Mouse (Mus musculus): ENCODE measurements around the gene Patj. TPM values are rescaled to one million over a fixed set of nuclear protein-coding genes. Genes with fewer than 3 reads are reported as not detected.
"Not testable (repeated sequence)": the region's sequence is repeated elsewhere in the genome, so short reads cannot be mapped to it uniquely, and the experiment has no call there.

The Patj gene
- total RNA-seq, 2 experiments from 2014 or later: 5.9 to 10.2 TPM

GRCm38 (mm10) chr4:98566741-98567140, 171.2 kb downstream of the Patj start:
- DNase-seq (ENCODE audit: extremely low spot score in 1 of 2, low spot score in 1 of 2): no peak

DNA sequence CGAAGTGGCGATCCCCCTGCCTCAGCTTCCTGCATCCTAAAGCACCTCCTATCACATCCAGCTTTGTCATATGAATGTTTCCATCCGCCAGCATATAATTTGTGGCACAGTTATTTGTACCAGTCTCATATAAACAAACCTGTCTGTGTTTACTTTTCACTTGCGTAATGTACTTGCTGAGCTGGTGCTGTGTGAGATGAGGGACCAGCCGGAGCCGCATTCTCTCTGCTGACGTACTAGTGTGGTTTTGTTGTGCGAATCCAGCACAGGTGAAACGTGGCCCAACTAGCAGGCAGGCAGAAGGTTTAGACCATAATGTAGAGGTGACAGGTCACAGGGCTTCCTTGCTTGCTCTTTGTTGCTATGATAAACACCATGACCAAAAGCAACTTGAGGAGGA, 171.9 kb downstream of the Patj start:
- DNase-seq (ENCODE audit: extremely low spot score in 1 of 2, low spot score in 1 of 2): no peak

DNA sequence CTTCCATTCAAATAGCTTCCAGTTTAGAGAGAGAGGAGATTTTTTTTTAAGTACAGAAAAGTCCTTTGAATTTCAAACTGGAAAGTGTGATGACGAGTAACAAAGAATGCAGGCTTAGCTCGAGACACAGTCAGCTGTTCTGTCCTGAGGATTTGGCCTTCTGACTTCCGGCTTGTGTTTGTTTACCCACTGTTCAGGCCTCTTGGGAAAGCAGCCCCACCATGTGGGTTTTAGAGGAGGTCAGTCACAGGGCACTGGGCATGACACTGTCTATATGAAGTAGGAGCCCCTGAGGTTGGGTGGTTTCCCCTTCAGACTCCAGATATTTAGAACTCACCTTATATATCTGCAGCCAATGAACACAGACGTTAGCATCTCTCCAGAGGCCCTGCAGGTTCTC, 174.3 kb downstream of the Patj start:
- DNase-seq (ENCODE audit: extremely low spot score in 1 of 2, low spot score in 1 of 2): no peak

- DNase-seq (ENCODE audit: extremely low spot score in 1 of 2, low spot score in 1 of 2): no peak
These were observed 181.7 kb downstream of the Patj start for GRCm38 (mm10) chr4:98577275-98577674.

- no peak for DNase-seq (ENCODE audit: extremely low spot score in 1 of 2, low spot score in 1 of 2)
These were observed 182.5 kb downstream of the Patj start for GRCm38 (mm10) chr4:98577957-98578541.

- DNase-seq (ENCODE audit: extremely low spot score in 1 of 2, low spot score in 1 of 2): no peak
These were observed 185.9 kb downstream of the Patj start for GRCm38 (mm10) chr4:98581456-98581855.

GRCm38 (mm10) chr4:98584023-98584422, 188.4 kb downstream of the Patj start:
- no peak for DNase-seq (ENCODE audit: extremely low spot score in 1 of 2, low spot score in 1 of 2)

- DNase-seq (ENCODE audit: extremely low spot score in 1 of 2, low spot score in 1 of 2): no peak
These were observed 190.7 kb downstream of the Patj start for GRCm38 (mm10) chr4:98586303-98586702.

GRCm38 (mm10) chr4:98587686-98588085, 192.1 kb downstream of the Patj start:
- no peak for DNase-seq (ENCODE audit: extremely low spot score in 1 of 2, low spot score in 1 of 2)

- DNase-seq (ENCODE audit: extremely low spot score in 1 of 2, low spot score in 1 of 2): peak in 1 of 2 experiments; percentile 7
These were observed 198.4 kb downstream of the Patj start for GRCm38 (mm10) chr4:98593961-98594360.

GRCm38 (mm10) chr4:98598546-98598971, 203.0 kb downstream of the Patj start:
- DNase-seq (ENCODE audit: extremely low spot score in 1 of 2, low spot score in 1 of 2): no peak

GRCm38 (mm10) chr4:98599358-98599757, 203.8 kb downstream of the Patj start:
- DNase-seq (ENCODE audit: extremely low spot score in 1 of 2, low spot score in 1 of 2): no peak

DNA sequence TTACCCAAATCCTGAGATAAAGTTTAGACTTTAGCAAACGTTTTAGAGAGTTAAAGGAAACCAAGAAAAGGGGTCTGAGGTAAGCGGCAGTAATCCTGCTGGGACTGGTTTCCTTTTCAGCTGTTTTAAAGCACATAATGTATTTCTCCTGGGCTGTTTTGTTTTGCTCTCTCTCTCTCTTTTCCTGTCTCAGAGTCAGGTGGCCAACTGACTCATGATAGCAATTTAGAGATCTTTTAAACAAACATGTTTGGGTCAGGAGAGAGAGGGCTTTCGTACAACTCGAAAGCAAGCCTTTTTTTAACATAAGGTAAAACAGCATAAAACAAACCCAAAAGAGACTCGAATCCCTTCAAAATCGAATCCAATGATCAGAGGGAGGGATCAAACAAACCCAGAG, 207.5 kb downstream of the Patj start:
- DNase-seq (ENCODE audit: extremely low spot score in 1 of 2, low spot score in 1 of 2): no peak

DNA sequence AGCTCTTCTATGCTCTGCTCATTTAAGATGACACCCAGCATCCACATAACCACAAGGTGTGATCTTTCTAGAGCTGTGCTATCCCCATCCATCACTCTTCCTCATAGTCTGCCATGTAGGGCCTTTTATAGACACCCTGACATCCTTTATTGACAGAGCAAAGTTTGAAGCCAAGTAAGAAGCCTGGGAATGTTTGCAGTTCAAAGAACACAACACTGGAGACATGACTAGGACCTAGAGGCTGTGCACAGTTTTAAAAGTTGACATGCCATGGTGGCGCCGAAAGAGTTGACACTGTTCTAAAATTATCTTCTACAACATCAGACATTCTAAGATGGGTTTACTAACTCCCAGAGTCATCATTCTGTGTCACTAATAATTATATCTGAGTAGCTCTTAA, 214.9 kb downstream of the Patj start:
- no peak for DNase-seq (ENCODE audit: extremely low spot score in 1 of 2, low spot score in 1 of 2)

GRCm38 (mm10) chr4:98614395-98614794, 218.8 kb downstream of the Patj start:
- no peak for DNase-seq (ENCODE audit: extremely low spot score in 1 of 2, low spot score in 1 of 2)

GRCm38 (mm10) chr4:98619199-98619598, 223.6 kb downstream of the Patj start:
- no peak for DNase-seq (ENCODE audit: extremely low spot score in 1 of 2, low spot score in 1 of 2)

DNA sequence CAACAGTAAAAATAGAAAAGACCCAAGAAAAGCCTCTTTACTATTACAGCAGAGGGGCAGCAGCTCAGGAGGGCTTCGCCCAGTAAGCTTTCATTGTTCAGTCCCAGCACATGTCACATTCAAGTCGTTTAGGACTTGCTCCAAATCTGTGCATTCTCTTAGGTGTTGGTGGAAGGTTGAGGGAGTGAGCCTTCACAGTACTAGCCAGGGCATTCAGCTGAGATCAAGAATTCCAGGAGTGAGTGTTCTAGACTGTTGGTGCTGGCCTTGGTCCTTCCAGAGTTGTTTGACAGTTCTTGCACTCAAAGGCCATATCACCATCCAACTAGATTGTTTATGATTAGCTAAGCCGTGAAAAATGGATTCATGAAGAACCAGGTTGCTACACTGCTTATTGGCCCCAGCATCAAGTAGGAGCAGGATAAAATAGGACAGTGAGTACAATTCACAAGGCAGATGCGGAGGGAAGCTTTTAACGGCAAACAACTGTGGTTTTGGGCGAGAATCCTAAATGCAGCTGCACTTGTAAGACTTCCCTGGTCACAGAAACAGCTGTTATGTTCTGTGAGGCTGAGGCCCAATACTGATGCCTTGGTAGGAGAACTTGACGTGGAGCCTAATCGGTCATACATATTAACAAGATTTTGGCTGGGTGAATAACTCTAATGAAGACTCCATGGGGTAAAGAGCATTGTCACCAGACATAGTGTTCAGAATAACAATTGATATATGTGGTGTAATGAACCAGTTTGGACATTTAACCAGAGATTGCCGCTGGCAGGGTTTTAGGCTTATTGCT, 225.6 kb downstream of the Patj start:
- no peak for DNase-seq (ENCODE audit: extremely low spot score in 1 of 2, low spot score in 1 of 2)

DNA sequence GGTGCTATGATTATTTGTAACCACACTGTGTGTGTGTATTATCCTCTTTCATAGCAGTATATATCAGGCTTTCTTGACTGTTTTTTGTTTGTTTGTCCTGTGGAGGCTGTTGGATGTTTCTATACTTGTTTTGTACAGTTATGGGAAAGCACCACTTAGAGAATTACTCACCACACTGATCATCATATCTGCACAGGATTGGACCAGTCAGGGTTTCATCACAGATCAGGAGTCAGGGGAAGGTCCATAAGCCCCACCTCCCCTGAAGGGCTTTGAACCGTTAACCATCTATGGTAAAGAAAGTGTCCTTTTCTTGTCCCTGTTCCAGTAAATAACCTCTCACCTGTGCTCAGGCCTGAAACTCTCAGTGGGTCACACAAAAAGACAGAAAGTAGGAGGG, 226.6 kb downstream of the Patj start:
- DNase-seq (ENCODE audit: extremely low spot score in 1 of 2, low spot score in 1 of 2): no peak

DNA sequence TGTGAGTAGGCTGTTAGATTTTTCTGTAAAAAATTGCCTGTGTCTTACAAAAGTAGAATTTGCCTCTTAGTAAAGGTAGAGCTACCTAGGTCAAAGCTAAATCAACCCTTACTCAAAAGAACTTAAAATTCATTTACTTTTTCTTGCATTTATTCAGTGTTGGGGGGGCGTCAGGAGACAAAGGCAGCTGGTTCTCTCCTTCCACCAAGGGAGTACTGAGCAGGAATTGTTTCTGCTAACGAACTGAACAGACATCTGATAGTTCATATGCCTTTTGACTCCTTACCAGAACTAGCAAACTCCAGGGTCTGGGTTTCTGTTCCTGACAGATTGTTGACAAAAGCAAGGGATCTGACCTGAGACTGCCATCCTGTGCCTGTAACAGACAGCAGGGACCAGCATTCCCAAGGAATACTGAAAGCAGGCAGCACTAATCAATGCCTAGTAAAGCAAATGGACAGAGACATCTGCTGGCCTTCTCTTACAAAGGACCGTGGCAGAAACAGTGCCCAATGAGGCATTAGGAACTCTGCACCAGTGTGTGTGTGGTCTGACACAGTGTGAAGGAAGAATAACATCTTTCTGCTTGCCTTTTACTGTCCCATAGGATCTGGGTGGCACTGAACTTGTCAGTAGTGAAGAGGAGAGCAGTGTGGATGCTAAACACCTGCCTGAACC, 227.6 kb downstream of the Patj start:
- no peak for DNase-seq (ENCODE audit: extremely low spot score in 1 of 2, low spot score in 1 of 2)

DNA sequence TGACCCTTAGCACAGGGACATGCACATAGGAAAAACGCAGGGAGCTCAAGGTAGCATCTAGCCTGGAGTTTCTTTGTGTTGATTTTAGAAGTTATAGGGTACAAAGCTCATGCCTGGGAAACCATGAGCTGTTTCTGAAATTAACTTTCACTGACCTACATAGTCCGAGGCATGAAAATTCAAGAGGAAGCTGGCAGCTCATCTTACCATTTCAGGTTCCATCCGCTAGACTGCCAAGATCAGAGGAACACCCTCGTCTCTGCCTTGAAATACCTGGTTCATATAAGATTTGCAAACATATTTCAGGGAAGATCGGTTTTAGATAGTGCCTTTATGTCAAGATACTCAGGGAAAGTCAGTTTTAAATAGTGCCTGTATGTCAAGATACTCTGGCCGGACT, 232.7 kb downstream of the Patj start:
- no peak for DNase-seq (ENCODE audit: extremely low spot score in 1 of 2, low spot score in 1 of 2)

- not testable (repeated sequence) for DNase-seq (ENCODE audit: extremely low spot score in 1 of 2, low spot score in 1 of 2)
These were observed 233.6 kb downstream of the Patj start for GRCm38 (mm10) chr4:98629217-98629616.

All from layer of hippocampus, postnatal 25 days (tissue).